Comparison of ENCODE assay signal across 9 mouse cellular contexts in genomic region chr11:116142211-116142991, GRCm38 (mm10). TPM values are rescaled to one million over a fixed set of nuclear protein-coding genes. Genes with fewer than 3 reads are reported as not detected.
DNase-seq lines count a peak whose midpoint lies in the region; ATAC-seq and TF ChIP-seq lines count a peak whose summit lies in the region.
"Had no signal": no experiment of that assay in that cellular context is flagged by ENCODE, and none has a peak within 500 bp of the region (broad histone marks: within the 10 kb centered on the region; RNA-seq: fewer than 3 reads in every experiment).

No protein-coding gene starts in this region.

- TF ChIP-seq CTCF in stomach, postnatal 0 days (IDR thresholded peaks at IDR 0.05; ENCODE audit: low read depth): no peak

- no peaks in the 10 kb centered on the region for H3K27me3 ChIP-seq in midbrain, embryonic 10.5 days (ENCODE audit: low read depth, poor library complexity, severe bottlenecking)
- H3K27me3 ChIP-seq in midbrain, embryonic 15.5 days (replicated peaks): no peaks in the 10 kb centered on the region
- no peaks in the 10 kb centered on the region for H3K27me3 ChIP-seq in stomach, postnatal 0 days (ENCODE audit: control insufficient read depth, insufficient read depth, low read length)

- TF ChIP-seq EP300 in stomach, postnatal 0 days (optimal IDR thresholded peaks at IDR 0.05): no peak

- peaks cover 61% of the 10 kb centered on the region for H3K36me3 ChIP-seq in midbrain, embryonic 10.5 days
- H3K36me3 ChIP-seq in midbrain, embryonic 15.5 days (replicated peaks): peaks cover 49% of the 10 kb centered on the region
- peaks cover 9% of the 10 kb centered on the region; the same call in 1 of the 2 replicates for H3K36me3 ChIP-seq in stomach, postnatal 0 days (ENCODE audit: control insufficient read depth, insufficient read depth, low read length)

- H3K4me3 ChIP-seq in midbrain, embryonic 10.5 days: no peak overlapping the region
- H3K4me3 ChIP-seq in midbrain, embryonic 15.5 days: no peak overlapping the region
- H3K4me3 ChIP-seq in stomach, postnatal 0 days (ENCODE audit: low read depth, low read length): no peak overlapping the region

- DNase-seq in midbrain, embryonic 10.5 days (ENCODE audit: low spot score): no peak
- DNase-seq in NIH3T3 (ENCODE audit: low read depth): peak; percentile 76
- peak; percentile 53 for DNase-seq in fibroblast of lung, adult 2 months (ENCODE audit: low read depth)
- DNase-seq in stomach, postnatal 0 days (ENCODE audit: low spot score): peak; percentile 62
- DNase-seq in thymus, postnatal 36 days: no peak
- DNase-seq: gastrocnemius, postnatal 25 days; lung, adult 2 months had no signal

- H3K4me2 ChIP-seq in midbrain, embryonic 15.5 days: no peak overlapping the region
- no peak overlapping the region for H3K4me2 ChIP-seq in stomach, postnatal 0 days (replicated peaks; ENCODE audit: low read depth)

- no peaks in the 10 kb centered on the region for H3K9me3 ChIP-seq in midbrain, embryonic 10.5 days (replicated peaks)
- H3K9me3 ChIP-seq in midbrain, embryonic 15.5 days: no peaks in the 10 kb centered on the region
- H3K9me3 ChIP-seq in stomach, postnatal 0 days (ENCODE audit: control insufficient read depth, low read length): no peaks in the 10 kb centered on the region

- 75% methylated on average over 10 of the region's 10 CpGs for WGBS in midbrain, embryonic 10.5 days
- 72% methylated on average over 10 of the region's 10 CpGs for WGBS in midbrain, embryonic 15.5 days
- 68% methylated on average over 10 of the region's 10 CpGs for WGBS in stomach, postnatal 0 days

- H3K27ac ChIP-seq in midbrain, embryonic 10.5 days (replicated peaks): peak overlapping the region; percentile 42; the same call in 1 of the 2 replicates
- no peak overlapping the region for H3K27ac ChIP-seq in midbrain, embryonic 15.5 days
- H3K27ac ChIP-seq in stomach, postnatal 0 days (replicated peaks): 0 out of 2 replicates have a peak overlapping the region, but pooled peaks have one; percentile 5

- H3K9ac ChIP-seq in midbrain, embryonic 15.5 days: no peak overlapping the region
- no peak overlapping the region for H3K9ac ChIP-seq in stomach, postnatal 0 days (ENCODE audit: low read length)

- no peak for ATAC-seq in midbrain, embryonic 15.5 days (replicated peaks)
- 0 out of 2 replicates have a peak, but pooled peaks have one; percentile 9 for ATAC-seq in stomach, postnatal 0 days (ENCODE audit: low FRiP score, low TSS enrichment)
- ATAC-seq in inflammation-experienced regulatory T-cells, adult 6 months: no peak

- H3K4me1 ChIP-seq in midbrain, embryonic 10.5 days: peaks cover 16% of the 10 kb centered on the region
- H3K4me1 ChIP-seq in midbrain, embryonic 15.5 days: peaks cover 8% of the 10 kb centered on the region
- H3K4me1 ChIP-seq in stomach, postnatal 0 days (replicated peaks; ENCODE audit: control insufficient read depth, insufficient read depth): no peaks in the 10 kb centered on the region

RNA-seq across cellular contexts. Expression of gene Mrpl38, which starts 3.7 kb away (rescaled TPM):
- polyA plus RNA-seq in midbrain, embryonic 10.5 days (2016; fragmentation: Nextera tagmentation; extraction: Ambion mirVana): 113 TPM in 2 replicates
- polyA plus RNA-seq in midbrain, embryonic 15.5 days (2015; fragmentation: Nextera tagmentation; extraction: Ambion mirVana): 81.7 and 85.1 TPM in 2 replicates
- 49.5 and 50.2 TPM in 2 replicates for polyA plus RNA-seq in stomach, postnatal 0 days (2015; fragmentation: Nextera tagmentation; extraction: Ambion mirVana)
- polyA plus RNA-seq in inflammation-experienced regulatory T-cells, adult 6 months (2017; shearing (Covaris generic)): 10 to 100 TPM; 14.3 to 30.6 (median 28.0) TPM

RNA-seq across cellular contexts. Expression of gene Trim65, which starts 11.5 kb away (rescaled TPM):
- polyA plus RNA-seq in midbrain, embryonic 10.5 days (2016; fragmentation: Nextera tagmentation; extraction: Ambion mirVana): 1.4 and 1.8 TPM in 2 replicates
- polyA plus RNA-seq in midbrain, embryonic 15.5 days (2015; fragmentation: Nextera tagmentation; extraction: Ambion mirVana): 2.7 and 3.1 TPM in 2 replicates
- 3.3 and 4.1 TPM in 2 replicates for polyA plus RNA-seq in stomach, postnatal 0 days (2015; fragmentation: Nextera tagmentation; extraction: Ambion mirVana)
- polyA plus RNA-seq in inflammation-experienced regulatory T-cells, adult 6 months (2017; shearing (Covaris generic)): 10 to 100 TPM in 2 of 3 experiments, 1 to 10 TPM in 1; 9.5 to 13.3 (median 11.4) TPM

RNA-seq across cellular contexts. Expression of gene Trim47, which starts 15.4 kb away (rescaled TPM):
- polyA plus RNA-seq in midbrain, embryonic 10.5 days (2016; fragmentation: Nextera tagmentation; extraction: Ambion mirVana): 2.7 TPM in 2 replicates
- polyA plus RNA-seq in midbrain, embryonic 15.5 days (2015; fragmentation: Nextera tagmentation; extraction: Ambion mirVana): 10.5 and 12.2 TPM in 2 replicates
- 33.8 and 34.6 TPM in 2 replicates for polyA plus RNA-seq in stomach, postnatal 0 days (2015; fragmentation: Nextera tagmentation; extraction: Ambion mirVana)
- polyA plus RNA-seq in inflammation-experienced regulatory T-cells, adult 6 months (2017; shearing (Covaris generic)): under 1 TPM in 1 of 3 experiments, not detected in 2; 0.39 TPM

RNA-seq across cellular contexts. Expression of gene Fbf1, which starts 25.6 kb away (rescaled TPM):
- 58.9 and 71.0 TPM in 2 replicates for polyA plus RNA-seq in midbrain, embryonic 10.5 days (2016; fragmentation: Nextera tagmentation; extraction: Ambion mirVana)
- 69.2 and 78.4 TPM in 2 replicates for polyA plus RNA-seq in midbrain, embryonic 15.5 days (2015; fragmentation: Nextera tagmentation; extraction: Ambion mirVana)
- 8.0 and 8.8 TPM in 2 replicates for polyA plus RNA-seq in stomach, postnatal 0 days (2015; fragmentation: Nextera tagmentation; extraction: Ambion mirVana)
- polyA plus RNA-seq in inflammation-experienced regulatory T-cells, adult 6 months (2017; shearing (Covaris generic)): 1 to 10 TPM; 3.2 to 3.5 (median 3.3) TPM

RNA-seq across cellular contexts. Expression of gene Wbp2, which starts 55.6 kb away (rescaled TPM):
- polyA plus RNA-seq in midbrain, embryonic 10.5 days (2016; fragmentation: Nextera tagmentation; extraction: Ambion mirVana): 91.8 and 109 TPM in 2 replicates
- 165 and 173 TPM in 2 replicates for polyA plus RNA-seq in midbrain, embryonic 15.5 days (2015; fragmentation: Nextera tagmentation; extraction: Ambion mirVana)
- polyA plus RNA-seq in stomach, postnatal 0 days (2015; fragmentation: Nextera tagmentation; extraction: Ambion mirVana): 71.0 and 89.6 TPM in 2 replicates
- polyA plus RNA-seq in inflammation-experienced regulatory T-cells, adult 6 months (2017; shearing (Covaris generic)): 100 to 1,000 TPM; 153 to 156 (median 154) TPM

Comparison
In these comparisons a context has a peak if more than half of its experiments do, and no peak if none do; other contexts are left out.
1. DNase-seq: peak in NIH3T3 (single experiment), fibroblast of lung, adult 2 months (single experiment) and stomach, postnatal 0 days (single experiment); none in midbrain, embryonic 10.5 days (single experiment) and thymus, postnatal 36 days (0 of 2).